Mouse (Mus musculus): ENCODE results near the gene Nup62. TPM values are rescaled to one million over a fixed set of nuclear protein-coding genes. Genes with fewer than 3 reads are reported as not detected.
A peak's percentile ranks its signal among the peaks of the same experiment; 100 is the strongest.

Gene Nup62
- total and polyA plus RNA-seq, 2 experiments from 2014 or later, result 50.5 to 68.7 TPM

DNA sequence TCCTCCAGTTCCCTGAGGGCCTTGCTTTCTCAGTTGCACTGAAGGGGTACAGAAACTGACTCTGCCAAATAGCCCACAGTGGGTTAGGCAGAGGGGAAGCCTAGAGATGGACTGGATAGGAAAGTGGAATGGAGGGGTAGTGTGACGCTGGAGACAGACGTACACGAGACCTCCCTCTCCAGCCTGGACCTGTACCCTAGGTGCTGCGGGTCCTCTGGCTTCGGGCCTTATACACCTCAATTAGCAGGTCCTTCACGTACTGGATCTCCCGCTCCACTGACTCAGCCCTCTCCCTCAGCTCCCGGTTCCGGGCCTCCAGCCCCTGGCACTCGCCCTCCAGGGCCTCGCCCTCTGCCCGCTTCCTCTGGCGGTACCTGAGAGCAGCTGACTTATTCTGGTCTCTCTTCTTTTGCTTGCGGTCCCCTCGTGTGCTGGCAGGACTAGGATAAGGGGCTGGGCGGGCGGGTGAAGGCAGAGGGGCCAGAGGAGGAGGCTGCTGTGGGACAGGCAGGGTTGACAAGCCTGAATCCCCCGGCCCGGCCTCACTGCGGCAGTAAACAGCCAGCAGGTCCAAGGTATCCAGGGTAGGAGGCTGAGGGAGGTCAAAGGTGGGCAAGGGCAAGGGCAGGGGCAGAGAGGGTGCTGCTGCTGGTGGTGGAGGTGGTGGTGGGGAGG lies 3.1 kb upstream of the Nup62 start:
- DNase-seq (no peak), ATAC-seq (no peak)
- 0 out of 2 replicates have a peak, but pooled peaks cover 4% of the 10 kb centered on the region for H3K36me3 ChIP-seq (ENCODE audit: insufficient read depth)
- no peak overlapping the region for H3K4me2 ChIP-seq (ENCODE audit: low read depth)
- H3K27me3 ChIP-seq (ENCODE audit: insufficient read depth, low read length), result no peaks in the 10 kb centered on the region
- H3K9ac ChIP-seq, result no peak overlapping the region
- peaks cover 12% of the 10 kb centered on the region for H3K4me1 ChIP-seq (ENCODE audit: insufficient read depth)
- no peak for TF ChIP-seq CTCF (IDR thresholded peaks at IDR 0.05; ENCODE audit: low read depth)
- H3K4me3 ChIP-seq (ENCODE audit: low read depth, low read length), result no peak overlapping the region
- WGBS, result 95% methylated on average over 20 of the region's 20 CpGs
- no peak overlapping the region for H3K27ac ChIP-seq (ENCODE audit: low read depth, low read length)
- H3K9me3 ChIP-seq (ENCODE audit: low read length), result no peaks in the 10 kb centered on the region

DNA sequence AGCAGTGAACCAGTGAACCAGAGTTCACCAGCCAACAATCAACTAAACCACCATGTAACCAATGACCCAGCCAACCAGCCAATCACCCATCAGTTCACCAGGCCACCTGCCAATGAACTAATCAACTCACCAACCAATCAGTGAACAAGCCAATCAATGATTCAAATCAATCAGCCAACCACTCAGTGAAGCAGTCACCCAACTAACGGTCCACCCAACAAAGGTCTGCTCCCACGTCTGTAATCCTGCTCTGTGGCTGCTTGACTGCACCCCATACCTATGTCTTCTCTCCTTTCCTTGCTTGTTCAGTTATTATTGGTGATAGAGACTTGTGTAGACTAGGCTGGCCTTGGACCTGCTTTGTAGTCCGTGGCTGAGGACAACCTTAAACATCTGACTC lies 1.9 kb upstream of the Nup62 start:
- Histone ChIP-seq H3K27ac (ENCODE audit: low read depth, low read length) (no peak overlapping the region), H3K4me2 (ENCODE audit: low read depth) (no peak overlapping the region), H3K27me3 (ENCODE audit: insufficient read depth, low read length) (no peaks in the 10 kb centered on the region), H3K4me1 (ENCODE audit: insufficient read depth) (peaks cover 21% of the 10 kb centered on the region), H3K9ac (no peak overlapping the region), H3K36me3 (ENCODE audit: insufficient read depth) (0 out of 2 replicates have a peak, but pooled peaks cover 4% of the 10 kb centered on the region), H3K4me3 (ENCODE audit: low read depth, low read length) (no peak overlapping the region), H3K9me3 (ENCODE audit: low read length) (no peaks in the 10 kb centered on the region)
- ATAC-seq, result no peak
- DNase-seq, result no peak
- 96% methylated on average over 3 of the region's 3 CpGs for WGBS
- no peak for TF ChIP-seq CTCF (IDR thresholded peaks at IDR 0.05; ENCODE audit: low read depth)

DNA sequence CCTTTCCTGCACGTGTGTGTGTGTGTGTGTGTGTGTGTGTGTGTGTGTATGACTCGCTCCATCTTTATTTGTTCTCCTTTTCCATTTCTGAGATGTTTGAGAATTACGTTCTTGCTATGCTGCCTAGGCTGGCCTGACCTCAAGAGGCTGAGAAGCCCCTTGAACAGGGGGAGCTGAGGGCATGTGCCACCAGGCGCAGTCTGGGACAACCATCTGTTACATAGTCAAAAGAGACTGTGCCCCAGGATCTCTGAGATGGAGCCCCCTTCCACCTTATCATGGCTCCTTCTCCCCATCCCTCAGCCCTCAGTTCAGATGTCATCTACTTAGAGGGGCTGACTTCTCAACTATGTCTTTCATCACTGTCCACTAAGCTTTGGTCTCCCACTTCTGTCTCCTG lies 1.5 kb upstream of the Nup62 start:
- Histone ChIP-seq H3K27me3 (ENCODE audit: insufficient read depth, low read length) (no peaks in the 10 kb centered on the region), H3K4me3 (ENCODE audit: low read depth, low read length) (no peak overlapping the region), H3K9ac (no peak overlapping the region), H3K36me3 (ENCODE audit: insufficient read depth) (0 out of 2 replicates have a peak, but pooled peaks cover 4% of the 10 kb centered on the region), H3K9me3 (ENCODE audit: low read length) (no peaks in the 10 kb centered on the region), H3K4me2 (ENCODE audit: low read depth) (no peak overlapping the region), H3K27ac (ENCODE audit: low read depth, low read length) (no peak overlapping the region), H3K4me1 (ENCODE audit: insufficient read depth) (peaks cover 21% of the 10 kb centered on the region)
- ATAC-seq (no peak), DNase-seq (no peak)
- TF ChIP-seq CTCF (IDR thresholded peaks at IDR 0.05; ENCODE audit: low read depth), result no peak
- 97% methylated on average over 4 of the region's 4 CpGs for WGBS

DNA sequence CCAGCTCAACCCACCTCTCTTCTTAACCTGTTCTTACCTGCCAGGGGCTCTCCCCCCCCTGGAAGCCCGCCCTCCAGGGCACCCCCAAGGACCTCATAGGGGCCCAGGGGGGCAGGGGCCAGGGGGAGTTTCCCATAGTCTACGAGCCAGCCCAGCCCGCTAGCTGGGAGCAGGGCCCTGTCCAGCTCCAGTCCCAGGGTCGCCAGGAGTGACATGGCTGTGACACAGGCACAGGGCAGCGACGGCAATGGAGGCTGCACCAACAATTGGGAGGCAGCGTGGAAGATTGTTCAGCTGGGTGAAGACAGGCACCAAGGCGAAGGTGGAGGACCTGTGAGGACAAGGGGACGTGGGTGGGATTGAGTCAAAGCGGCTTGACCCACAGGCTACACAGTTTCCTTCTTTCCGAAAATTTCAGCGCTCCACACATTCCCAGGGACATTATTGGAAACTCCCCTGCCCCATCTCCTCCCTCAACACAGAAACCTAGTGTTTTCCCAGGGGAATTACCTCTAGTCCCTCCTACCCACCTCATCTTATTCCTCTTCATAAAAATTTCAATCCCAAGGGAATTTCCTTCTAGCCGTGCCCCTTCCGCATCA lies 835 bp upstream of the Nup62 start:
- DNase-seq (no peak), ATAC-seq (no peak)
- H3K9ac ChIP-seq, result no peak overlapping the region

DNA sequence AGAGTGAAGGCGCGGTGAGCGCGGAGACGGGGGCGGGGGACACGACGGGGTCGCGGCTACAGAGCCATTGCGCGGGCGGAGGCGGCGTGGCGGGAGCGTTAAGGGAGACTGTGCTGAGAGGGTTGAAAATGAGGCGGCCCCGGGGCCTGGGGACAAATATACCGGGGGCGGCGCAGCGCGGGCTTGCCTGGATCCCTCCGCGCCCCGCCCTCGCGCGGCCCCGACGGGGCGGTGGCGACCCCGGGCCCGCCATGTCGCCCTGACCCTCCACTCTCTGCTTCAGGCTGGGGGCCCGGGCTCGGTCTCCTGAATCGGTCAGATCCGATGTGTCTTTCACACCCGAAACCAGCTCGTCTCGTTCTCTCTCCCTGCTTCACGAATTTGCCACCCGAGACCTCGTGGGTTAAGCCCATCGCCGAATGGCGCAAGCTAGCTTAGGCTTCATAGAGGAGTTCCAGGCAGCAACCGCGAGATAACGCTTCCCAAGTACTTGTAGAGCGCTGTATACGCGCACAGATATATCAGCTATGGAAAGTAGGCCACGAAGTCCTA lies 658 bp downstream of the Nup62 start, which contains the start of gene Atf5:
Atf5 (minus strand) TSS at position 189 of the 552 bp plus-strand sequence.
- Histone ChIP-seq H3K27ac (ENCODE audit: low read depth, low read length) (peak within 1 kb of the TSS; percentile 93), H3K27me3 (ENCODE audit: insufficient read depth, low read length) (no peaks in the 10 kb centered on the region), H3K9ac (peak within 1 kb of the TSS; percentile 92), H3K4me3 (ENCODE audit: low read depth, low read length) (peak within 1 kb of the TSS; percentile 89), H3K9me3 (ENCODE audit: low read length) (no peaks in the 10 kb centered on the region), H3K4me1 (ENCODE audit: insufficient read depth) (peaks cover 21% of the 10 kb centered on the region), H3K4me2 (ENCODE audit: low read depth) (peak within 1 kb of the TSS; percentile 58), H3K36me3 (ENCODE audit: insufficient read depth) (0 out of 2 replicates have a peak, but pooled peaks cover 4% of the 10 kb centered on the region)
- DNase-seq (peak; percentile 70), ATAC-seq (peak; percentile 19)
- no peak for TF ChIP-seq CTCF (IDR thresholded peaks at IDR 0.05; ENCODE audit: low read depth)
- WGBS, result under 1% methylated on average over 43 of the region's 57 CpGs

More for the DNA sequence above, 835 bp upstream of the Nup62 start:
- TF ChIP-seq CTCF (IDR thresholded peaks at IDR 0.05; ENCODE audit: low read depth), result no peak
- H3K4me2 ChIP-seq (ENCODE audit: low read depth), result peak overlapping the region; percentile 41
- peak overlapping the region; percentile 93 for H3K27ac ChIP-seq (ENCODE audit: low read depth, low read length)
- 0 out of 2 replicates have a peak, but pooled peaks cover 4% of the 10 kb centered on the region for H3K36me3 ChIP-seq (ENCODE audit: insufficient read depth)
- H3K4me1 ChIP-seq (ENCODE audit: insufficient read depth), result peaks cover 21% of the 10 kb centered on the region
- WGBS, result 22% methylated on average over 14 of the region's 14 CpGs
- peak overlapping the region; percentile 89 for H3K4me3 ChIP-seq (ENCODE audit: low read depth, low read length)
- no peaks in the 10 kb centered on the region for H3K9me3 ChIP-seq (ENCODE audit: low read length)
- no peaks in the 10 kb centered on the region for H3K27me3 ChIP-seq (ENCODE audit: insufficient read depth, low read length)

DNA sequence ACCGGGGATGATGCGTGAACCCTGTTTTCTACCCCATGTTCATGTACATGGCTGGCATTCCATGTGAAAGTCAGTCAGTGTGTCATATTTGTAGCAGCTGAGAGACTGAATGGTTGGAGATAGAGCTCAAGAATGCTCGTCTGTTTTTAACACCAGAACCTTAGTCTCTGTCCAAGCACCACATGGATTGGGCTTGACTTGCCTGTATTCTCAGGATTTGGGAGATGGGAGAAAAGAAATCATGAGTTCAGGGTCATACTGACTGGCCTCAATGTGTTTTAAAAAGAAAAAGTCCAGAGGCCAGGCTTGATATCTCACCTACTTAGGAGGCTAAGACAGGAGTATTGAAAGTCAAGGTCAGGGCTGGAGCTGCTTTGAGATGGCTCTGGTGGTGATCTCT lies 1.6 kb downstream of the Nup62 start:
- TF ChIP-seq CTCF (IDR thresholded peaks at IDR 0.05; ENCODE audit: low read depth), result no peak
- Histone ChIP-seq H3K27me3 (ENCODE audit: insufficient read depth, low read length) (no peaks in the 10 kb centered on the region), H3K9me3 (ENCODE audit: low read length) (no peaks in the 10 kb centered on the region), H3K4me1 (ENCODE audit: insufficient read depth) (peaks cover 21% of the 10 kb centered on the region), H3K4me2 (ENCODE audit: low read depth) (peak overlapping the region; percentile 58), H3K4me3 (ENCODE audit: low read depth, low read length) (peak overlapping the region; percentile 89), H3K27ac (ENCODE audit: low read depth, low read length) (no peak overlapping the region; the same call in 1 of the 2 replicates), H3K9ac (peak overlapping the region; percentile 92; the same call in 1 of the 2 replicates), H3K36me3 (ENCODE audit: insufficient read depth) (0 out of 2 replicates have a peak, but pooled peaks cover 4% of the 10 kb centered on the region)
- DNase-seq (no peak), ATAC-seq (no peak)
- 26% methylated on average over 3 of the region's 3 CpGs for WGBS

All from forebrain, postnatal 0 days (tissue).